Mouse (Mus musculus) testis, adult 2 months (tissue): Measurements from ENCODE around the gene Hist1h4b. TPM values are rescaled to one million over a fixed set of nuclear protein-coding genes. Genes with fewer than 3 reads are reported as not detected.

Experiments
- H3K27ac ChIP-seq: fragments of 200-500 bp; 2 replicates; pipeline ENCODE4 v1.5.1; 2012; ENCODE audit warnings: low read depth, low read length; ENCODE audit not compliant: control insufficient read depth, insufficient read depth
- H3K27me3 ChIP-seq: fragments of 200-500 bp; 2 replicates; pipeline ENCODE4 v1.6.1; 2012; ENCODE audit warnings: mild to moderate bottlenecking, low read length, moderate library complexity; ENCODE audit not compliant: control insufficient read depth, insufficient read depth
- H3K36me3 ChIP-seq: fragments of 200-500 bp; 2 replicates; pipeline ENCODE4 v1.6.1; 2012; ENCODE audit warnings: mild to moderate bottlenecking, low read length; ENCODE audit not compliant: control insufficient read depth, insufficient read depth
- H3K4me1 ChIP-seq: fragments of 200-500 bp; 2 replicates; pipeline ENCODE4 v1.6.1; 2012; ENCODE audit warnings: low read length; ENCODE audit not compliant: control insufficient read depth, insufficient read depth
- H3K4me3 ChIP-seq: fragments of 200-500 bp; 2 replicates; pipeline ENCODE4 v1.5.1; 2012; ENCODE audit warnings: low read depth, mild to moderate bottlenecking, low read length, moderate library complexity, mixed read lengths; ENCODE audit not compliant: control insufficient read depth
- CTCF ChIP-seq: fragments of 200-500 bp; IDR thresholded peaks from 2 replicates; pipeline ENCODE4 v1.5.1; 2012; ENCODE audit warnings: low read depth, mild to moderate bottlenecking, inconsistent platforms, low read length, moderate library complexity; ENCODE audit not compliant: control insufficient read depth, insufficient read depth, insufficient replicate concordance
- POLR2A ChIP-seq: fragments of 200-500 bp; IDR thresholded peaks from 2 replicates; pipeline ENCODE4 v1.6.1; 2012; ENCODE audit warnings: low read depth, mild to moderate bottlenecking, inconsistent platforms, low read length, moderate library complexity; ENCODE audit not compliant: control insufficient read depth
- polyA plus RNA-seq: library from polyadenylated mRNA; depleted of rRNA; stranded (reverse); fragments of >200 nt; gene quantifications from 2 replicates; pipeline ENCODE4 v1.2.3, GENCODE M21; 2012

Hist1h4b gene
- polyA plus RNA-seq, 1 experiment = 2.5 TPM

DNA sequence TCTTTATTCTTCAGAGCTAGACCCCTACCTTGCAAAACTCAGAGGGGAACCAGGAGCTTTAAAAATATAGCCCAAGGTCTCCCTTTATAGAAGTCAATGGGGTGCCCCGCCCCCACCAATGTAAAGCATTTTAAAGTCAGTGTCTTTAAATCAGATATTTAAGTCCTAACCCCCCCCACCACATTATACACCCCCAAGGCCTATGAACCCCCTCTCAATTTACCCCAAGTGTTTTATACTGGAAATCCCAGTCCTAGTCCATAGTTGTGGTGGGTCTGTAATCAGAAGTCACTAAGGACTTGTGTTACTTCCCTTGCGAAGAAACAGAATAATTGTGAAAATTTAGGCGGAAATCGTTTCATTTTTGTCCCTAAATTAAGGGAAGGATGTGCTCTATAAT, 18.8 kb upstream of the Hist1h4b start:
- H3K27ac ChIP-seq = peak overlapping the region; percentile 90
- TF ChIP-seq POLR2A (no peak), CTCF (no peak)
- no peak overlapping the region for H3K4me3 ChIP-seq
- no peaks in the 10 kb centered on the region for H3K27me3 ChIP-seq
- H3K36me3 ChIP-seq = no peaks in the 10 kb centered on the region
- H3K4me1 ChIP-seq = peaks cover 7% of the 10 kb centered on the region

- TF ChIP-seq CTCF (no peak), POLR2A (peak; percentile 96)
These were observed 18.1 kb upstream of the Hist1h4b start, which contains the start of gene Hist1h1c for GRCm38 (mm10) chr13:23738677-23739068. Gene Hist1h1c (plus strand): TSS chr13:23738808.

DNA sequence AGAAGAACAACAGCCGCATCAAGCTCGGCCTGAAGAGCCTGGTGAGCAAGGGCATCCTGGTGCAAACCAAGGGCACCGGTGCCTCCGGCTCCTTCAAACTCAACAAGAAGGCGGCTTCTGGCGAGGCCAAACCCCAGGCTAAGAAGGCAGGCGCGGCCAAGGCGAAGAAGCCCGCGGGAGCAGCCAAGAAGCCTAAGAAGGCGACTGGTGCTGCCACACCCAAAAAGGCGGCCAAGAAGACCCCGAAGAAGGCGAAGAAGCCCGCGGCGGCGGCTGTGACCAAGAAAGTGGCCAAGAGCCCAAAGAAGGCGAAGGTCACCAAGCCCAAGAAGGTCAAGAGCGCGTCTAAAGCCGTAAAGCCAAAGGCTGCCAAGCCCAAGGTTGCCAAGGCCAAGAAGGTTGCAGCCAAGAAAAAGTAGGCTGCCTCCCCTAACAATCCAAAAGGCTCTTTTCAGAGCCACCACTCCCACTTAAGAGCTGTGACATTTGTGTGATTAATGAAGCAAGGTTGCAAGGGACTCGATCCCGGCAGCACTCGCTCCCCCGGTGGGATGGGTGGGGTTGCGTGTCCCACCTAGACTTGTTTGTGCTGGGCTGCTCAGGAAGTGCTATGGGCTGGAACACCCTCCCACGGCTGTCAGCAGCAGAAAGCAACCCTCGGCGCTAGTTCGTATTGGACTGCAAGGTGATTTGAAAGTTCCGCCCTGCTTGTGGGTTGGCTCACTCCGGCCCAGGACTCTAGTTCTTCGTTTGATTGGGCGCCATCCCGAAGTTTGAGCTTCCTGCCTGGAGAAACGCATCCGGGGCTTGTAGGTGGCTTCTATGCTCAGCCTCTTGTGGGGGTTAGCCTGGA, 17.5 kb upstream of the Hist1h4b start:
- TF ChIP-seq CTCF (no peak), POLR2A (peak; percentile 75)
- H3K27ac ChIP-seq = peak overlapping the region; percentile 90
- H3K36me3 ChIP-seq = no peaks in the 10 kb centered on the region
- H3K27me3 ChIP-seq = no peaks in the 10 kb centered on the region
- peak overlapping the region; percentile 83 for H3K4me3 ChIP-seq
- H3K4me1 ChIP-seq = peaks cover 7% of the 10 kb centered on the region

More at GRCm38 (mm10) chr13:23738677-23739068, 18.1 kb upstream of the Hist1h4b start, which contains the start of gene Hist1h1c:
- H3K27me3 ChIP-seq = no peaks in the 10 kb centered on the region
- peak within 1 kb of the TSS; percentile 62 for H3K4me3 ChIP-seq
- peak within 1 kb of the TSS; percentile 90 for H3K27ac ChIP-seq
- H3K36me3 ChIP-seq = no peaks in the 10 kb centered on the region
- H3K4me1 ChIP-seq = peaks cover 7% of the 10 kb centered on the region

- TF ChIP-seq CTCF (no peak), POLR2A (no peak)
These were observed 16.9 kb upstream of the Hist1h4b start for GRCm38 (mm10) chr13:23739922-23740252.

DNA sequence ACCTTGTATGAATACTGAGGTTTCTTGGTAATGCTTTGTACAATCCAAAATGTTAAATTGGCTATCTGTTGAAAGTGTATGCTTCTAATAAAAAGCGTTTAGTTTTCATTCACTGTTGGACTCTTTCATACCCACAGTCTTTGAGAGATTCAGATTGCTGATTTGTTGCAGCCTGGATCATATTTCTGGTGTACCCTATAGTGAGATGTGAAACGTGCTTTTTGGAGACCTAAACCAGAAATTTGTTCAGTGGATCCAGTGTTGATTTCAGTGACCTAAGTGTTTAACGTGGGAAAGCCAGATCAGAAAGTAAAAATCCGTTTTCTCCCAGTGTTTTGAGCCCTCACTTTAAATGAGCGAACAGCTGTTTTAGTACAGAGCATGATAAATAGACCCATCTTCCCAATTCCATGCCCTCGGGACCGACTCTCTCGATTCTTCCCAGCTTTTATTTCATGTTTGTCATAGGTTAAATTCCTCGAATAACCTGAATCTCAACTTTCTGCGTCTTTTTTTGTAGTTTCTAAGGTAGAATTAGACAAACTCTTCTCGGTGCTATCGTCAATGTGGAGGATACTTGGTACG, 16.5 kb upstream of the Hist1h4b start:
- no peaks in the 10 kb centered on the region for H3K27me3 ChIP-seq
- TF ChIP-seq POLR2A (no peak), CTCF (no peak)
- no peaks in the 10 kb centered on the region for H3K36me3 ChIP-seq
- H3K4me3 ChIP-seq = peak overlapping the region; percentile 83; the same call in 1 of the 2 replicates
- H3K4me1 ChIP-seq = peaks cover 7% of the 10 kb centered on the region
- H3K27ac ChIP-seq = peak overlapping the region; percentile 86

More at GRCm38 (mm10) chr13:23739922-23740252, 16.9 kb upstream of the Hist1h4b start:
- H3K4me3 ChIP-seq = peak overlapping the region; percentile 83
- no peaks in the 10 kb centered on the region for H3K36me3 ChIP-seq
- H3K27ac ChIP-seq = peak overlapping the region; percentile 86
- H3K4me1 ChIP-seq = peaks cover 7% of the 10 kb centered on the region
- H3K27me3 ChIP-seq = no peaks in the 10 kb centered on the region

GRCm38 (mm10) chr13:23740910-23741309, 15.9 kb upstream of the Hist1h4b start:
- no peak overlapping the region for H3K4me3 ChIP-seq
- no peaks in the 10 kb centered on the region for H3K36me3 ChIP-seq
- peaks cover 7% of the 10 kb centered on the region for H3K4me1 ChIP-seq
- no peak overlapping the region for H3K27ac ChIP-seq
- no peaks in the 10 kb centered on the region for H3K27me3 ChIP-seq
- TF ChIP-seq POLR2A = no peak
- TF ChIP-seq CTCF = no peak

DNA sequence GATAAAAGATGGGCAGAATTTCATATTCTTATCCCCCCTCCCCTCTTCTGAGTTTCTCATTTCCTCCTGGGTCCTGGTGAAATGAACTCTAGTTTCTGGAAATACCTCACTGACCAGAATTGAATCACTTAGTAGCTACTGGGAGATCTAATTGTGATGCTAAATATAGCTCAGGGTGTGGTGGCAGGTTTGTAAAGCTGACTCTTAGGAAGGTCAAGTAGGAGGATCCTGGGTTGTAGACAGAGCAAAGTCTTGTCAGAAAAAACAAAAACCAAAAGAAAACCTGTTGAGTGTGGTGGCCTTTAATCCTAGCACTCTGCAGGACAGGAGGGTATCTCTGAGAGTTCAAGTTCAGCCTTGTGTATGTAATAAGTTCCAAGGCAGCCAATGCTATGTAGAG, 14.8 kb upstream of the Hist1h4b start:
- Histone ChIP-seq H3K27ac (no peak overlapping the region), H3K36me3 (no peaks in the 10 kb centered on the region), H3K4me1 (peaks cover 12% of the 10 kb centered on the region), H3K27me3 (no peaks in the 10 kb centered on the region), H3K4me3 (no peak overlapping the region)
- no peak for TF ChIP-seq POLR2A
- no peak for TF ChIP-seq CTCF

DNA sequence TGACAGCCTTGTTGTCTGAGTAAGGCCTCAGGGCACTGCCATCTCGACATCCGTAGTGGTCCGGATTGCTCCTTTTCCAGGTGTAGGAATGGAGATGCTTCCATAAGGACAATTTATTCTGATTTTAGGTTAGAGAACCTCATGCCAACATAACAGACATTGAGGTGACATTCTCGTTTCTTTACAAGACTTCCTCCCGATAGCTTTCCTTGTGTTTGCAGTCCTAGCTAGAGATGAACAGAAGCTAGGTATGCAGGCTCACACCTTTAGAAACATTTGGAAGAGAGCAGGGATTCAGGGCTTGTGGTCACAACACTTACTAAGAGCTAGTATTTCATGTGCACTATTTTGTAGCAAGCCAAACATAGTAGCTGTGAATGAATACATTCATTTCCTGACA, 13.6 kb upstream of the Hist1h4b start:
- TF ChIP-seq POLR2A = no peak
- TF ChIP-seq CTCF = no peak
- H3K27me3 ChIP-seq = no peaks in the 10 kb centered on the region
- no peak overlapping the region for H3K27ac ChIP-seq
- peaks cover 12% of the 10 kb centered on the region for H3K4me1 ChIP-seq
- no peaks in the 10 kb centered on the region for H3K36me3 ChIP-seq
- H3K4me3 ChIP-seq = no peak overlapping the region
